Mouse (Mus musculus) heart, embryonic 10.5 days (tissue): ENCODE results near the gene Arl5a. TPM values are rescaled to one million over a fixed set of nuclear protein-coding genes. Genes with fewer than 3 reads are reported as not detected.

ENCODE experiments used
- DNase-seq: peaks from one replicate; pipeline ENCODE4 v3.0.0-alpha.2; 2017; ENCODE audit warnings: low spot score
- H3K27ac ChIP-seq: fragments of 300-500 bp; sonication (generic); 2 replicates; pipeline ENCODE4 v1.5.1; 2016; ENCODE audit warnings: mild to moderate bottlenecking
- H3K27me3 ChIP-seq: fragments of 300-500 bp; sonication (generic); 2 replicates; pipeline ENCODE4 v1.6.1; 2016; ENCODE audit warnings: mild to moderate bottlenecking; ENCODE audit not compliant: poor library complexity, insufficient read depth, severe bottlenecking
- H3K36me3 ChIP-seq: fragments of 300-500 bp; sonication (generic); 2 replicates; pipeline ENCODE4 v1.6.1; 2016; ENCODE audit warnings: mild to moderate bottlenecking, moderate library complexity
- H3K4me1 ChIP-seq: fragments of 300-500 bp; sonication (generic); 2 replicates; pipeline ENCODE4 v1.6.1; 2016; ENCODE audit warnings: mild to moderate bottlenecking
- H3K4me3 ChIP-seq: fragments of 300-500 bp; sonication (generic); 2 replicates; pipeline ENCODE4 v1.5.1; 2016; ENCODE audit warnings: mild to moderate bottlenecking, moderate library complexity
- H3K9me3 ChIP-seq: fragments of 300-500 bp; sonication (generic); 2 replicates; pipeline ENCODE4 v1.6.1; 2016; ENCODE audit warnings: mild to moderate bottlenecking, moderate library complexity
- WGBS: fragments of 180-500 bp; shearing (Covaris S2); methylation state at CpG from one replicate; pipeline ENCODE4 v1.1.7; 2016; 5-methylcytosine and 5-hydroxymethylcytosine counted together
- polyA plus RNA-seq: library from polyadenylated mRNA; unstranded; fragments of >200 nt; fragmentation: Nextera tagmentation; extraction: Ambion mirVana; gene quantifications from 2 replicates; pipeline ENCODE4 v1.2.1, GENCODE M21; 2016

The Arl5a gene
- polyA plus RNA-seq, 1 experiment from 2014 or later: 62.9 TPM

DNA sequence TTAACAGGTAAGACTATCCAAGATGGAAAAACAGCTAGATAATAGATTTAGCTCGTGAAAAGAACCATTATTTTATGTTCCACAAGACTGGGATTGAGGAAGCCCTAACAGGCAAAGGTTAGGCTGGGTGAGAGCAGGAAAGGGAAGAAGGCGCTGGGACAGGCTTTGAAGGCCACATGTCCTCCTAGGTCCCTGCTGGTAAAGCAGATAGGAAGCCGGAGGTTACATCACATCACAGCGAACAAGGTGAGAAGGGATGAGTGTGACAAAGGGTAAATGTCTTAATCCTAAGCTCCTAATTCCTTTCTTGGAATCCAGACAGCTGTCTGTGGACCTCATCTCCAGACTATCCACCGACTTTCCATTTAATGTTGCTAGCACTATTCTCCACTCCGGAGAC lies 5.4 kb downstream of the Arl5a start:
- Histone ChIP-seq H3K27ac (no peak overlapping the region), H3K9me3 (no peaks in the 10 kb centered on the region), H3K36me3 (peaks cover 25% of the 10 kb centered on the region), H3K4me3 (no peak overlapping the region), H3K4me1 (peaks cover 40% of the 10 kb centered on the region), H3K27me3 (no peaks in the 10 kb centered on the region)
- 61% methylated on average over 6 of the region's 6 CpGs for WGBS
- DNase-seq: no peak

DNA sequence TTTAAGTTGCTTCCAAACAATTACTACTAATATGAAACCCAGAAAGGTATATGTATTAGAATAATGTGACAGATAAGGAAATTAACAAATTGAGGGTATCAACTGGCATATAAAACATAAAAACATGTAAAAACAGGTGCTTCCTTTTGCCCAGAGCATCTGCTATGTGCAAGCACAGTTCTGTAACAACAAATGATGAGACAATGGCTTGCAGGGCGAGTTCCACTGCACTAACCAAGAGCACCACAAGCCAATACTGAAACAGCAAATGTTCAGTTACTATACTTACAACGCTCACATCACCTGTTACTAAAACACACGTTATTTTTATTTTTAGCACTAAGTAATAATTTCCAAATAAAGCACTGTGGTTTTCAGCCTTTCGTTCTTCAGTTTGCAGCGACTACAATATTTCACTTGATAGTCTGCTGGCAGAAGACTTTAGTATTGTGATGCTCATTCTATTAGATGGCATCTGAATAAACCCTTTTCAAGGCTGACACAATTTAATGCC lies 12.1 kb downstream of the Arl5a start:
- Histone ChIP-seq H3K4me3 (no peak overlapping the region), H3K4me1 (no peaks in the 10 kb centered on the region), H3K9me3 (peaks cover 21% of the 10 kb centered on the region), H3K27ac (no peak overlapping the region), H3K36me3 (peaks cover 86% of the 10 kb centered on the region), H3K27me3 (no peaks in the 10 kb centered on the region)
- no peak for DNase-seq
- WGBS: 96% methylated on average over 5 of the region's 5 CpGs

DNA sequence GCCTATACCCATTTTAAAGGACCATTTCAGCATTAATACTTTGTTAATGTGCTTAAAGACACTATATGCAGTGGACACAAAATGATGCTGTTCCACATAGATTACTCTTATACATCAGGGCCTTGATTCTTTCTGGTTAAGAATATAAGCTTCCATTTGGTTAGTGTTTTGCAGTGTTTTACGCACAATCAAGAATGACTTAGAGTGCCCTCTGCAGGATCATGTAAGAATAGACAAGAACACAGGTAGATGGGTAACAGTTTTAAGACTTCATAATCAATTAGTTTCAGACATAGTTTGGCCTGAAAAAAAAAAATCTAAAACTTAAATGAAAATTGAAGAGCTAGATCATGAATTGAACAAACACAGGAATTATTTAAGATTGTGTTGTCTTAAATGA lies 18.2 kb downstream of the Arl5a start:
- H3K4me3 ChIP-seq: no peak overlapping the region
- peaks cover 90% of the 10 kb centered on the region for H3K36me3 ChIP-seq
- no peak for DNase-seq
- no peaks in the 10 kb centered on the region for H3K27me3 ChIP-seq
- no peaks in the 10 kb centered on the region for H3K4me1 ChIP-seq
- 89% methylated on average over 1 of the region's 1 CpGs for WGBS
- peaks cover 21% of the 10 kb centered on the region for H3K9me3 ChIP-seq
- H3K27ac ChIP-seq: no peak overlapping the region

DNA sequence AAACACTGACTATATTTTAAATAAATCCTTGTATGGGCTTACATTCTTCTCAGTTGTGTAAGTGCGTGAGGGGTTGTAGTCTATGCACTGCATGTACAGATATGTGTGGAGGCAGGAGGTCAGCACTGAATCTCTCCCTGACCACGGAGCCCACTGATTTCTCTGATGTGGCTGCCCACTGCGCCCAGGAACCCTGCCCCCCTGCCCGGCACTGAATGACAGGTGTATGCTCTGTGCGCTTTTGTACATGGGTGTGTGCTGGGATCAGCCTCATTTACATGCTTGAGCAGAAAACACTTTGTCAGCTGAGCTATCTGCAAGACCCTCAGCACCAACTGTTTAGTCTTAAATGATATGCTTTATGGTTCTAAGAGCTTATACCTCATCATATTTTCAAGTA lies 19.5 kb downstream of the Arl5a start:
- no peak for DNase-seq
- peaks cover 10% of the 10 kb centered on the region for H3K9me3 ChIP-seq
- peaks cover 83% of the 10 kb centered on the region for H3K36me3 ChIP-seq
- H3K4me3 ChIP-seq: no peak overlapping the region
- no peaks in the 10 kb centered on the region for H3K4me1 ChIP-seq
- H3K27me3 ChIP-seq: no peaks in the 10 kb centered on the region
- WGBS: 96% methylated on average over 5 of the region's 5 CpGs
- no peak overlapping the region for H3K27ac ChIP-seq

GRCm38 (mm10) chr2:52394529-52394928 lies 30.2 kb downstream of the Arl5a start:
- Histone ChIP-seq H3K4me3 (no peak overlapping the region), H3K27ac (no peak overlapping the region), H3K27me3 (no peaks in the 10 kb centered on the region), H3K9me3 (no peaks in the 10 kb centered on the region), H3K36me3 (peaks cover 6% of the 10 kb centered on the region), H3K4me1 (no peaks in the 10 kb centered on the region)
- 85% methylated on average over 5 of the region's 5 CpGs for WGBS
- no peak for DNase-seq

DNA sequence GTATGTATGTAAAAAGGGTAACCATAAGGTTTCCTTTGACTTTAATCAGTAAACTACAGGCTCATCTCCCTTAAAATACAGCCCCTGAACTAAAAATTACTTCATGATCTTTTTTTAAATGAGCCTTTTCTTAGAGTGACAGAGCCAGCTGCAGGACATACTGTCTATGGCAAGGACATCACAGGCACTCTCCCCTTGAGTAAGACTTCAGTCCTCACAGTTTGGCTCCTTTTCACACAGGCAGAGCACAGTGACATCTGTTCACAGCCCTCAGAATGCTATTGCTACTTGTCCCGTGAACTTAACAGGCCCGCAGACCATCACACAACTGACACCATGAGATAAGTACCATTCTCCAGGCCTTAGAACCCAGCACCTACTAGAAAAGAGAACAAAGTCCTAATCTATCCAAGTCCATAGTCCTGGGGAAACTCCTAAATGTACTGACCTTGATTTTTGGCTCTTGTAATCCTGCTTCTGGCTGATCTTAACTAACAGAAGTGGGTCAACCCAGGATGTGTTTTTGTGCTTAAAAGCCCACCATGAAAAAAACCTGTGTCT lies 34.2 kb downstream of the Arl5a start:
- H3K4me1 ChIP-seq: peaks cover 8% of the 10 kb centered on the region
- DNase-seq: no peak
- WGBS: 48% methylated on average over 2 of the region's 2 CpGs

GRCm38 (mm10) chr2:52389975-52390374 lies 34.7 kb downstream of the Arl5a start:
- no peak overlapping the region for H3K27ac ChIP-seq
- no peak overlapping the region for H3K4me3 ChIP-seq
- H3K9me3 ChIP-seq: no peaks in the 10 kb centered on the region
- no peaks in the 10 kb centered on the region for H3K36me3 ChIP-seq
- WGBS: 74% methylated on average over 3 of the region's 3 CpGs
- H3K27me3 ChIP-seq: no peaks in the 10 kb centered on the region
- no peak for DNase-seq
- H3K4me1 ChIP-seq: peaks cover 8% of the 10 kb centered on the region

More for the DNA sequence above, 34.2 kb downstream of the Arl5a start:
- Histone ChIP-seq H3K36me3 (no peaks in the 10 kb centered on the region), H3K4me3 (no peak overlapping the region), H3K27ac (no peak overlapping the region), H3K9me3 (no peaks in the 10 kb centered on the region), H3K27me3 (no peaks in the 10 kb centered on the region)

GRCm38 (mm10) chr2:52386451-52386850 lies 38.2 kb downstream of the Arl5a start:
- H3K27ac ChIP-seq: peak overlapping the region; percentile 62; the same call in 1 of the 2 replicates
- 57% methylated on average over 6 of the region's 6 CpGs for WGBS
- peaks cover 8% of the 10 kb centered on the region for H3K4me1 ChIP-seq
- no peak overlapping the region for H3K4me3 ChIP-seq
- H3K36me3 ChIP-seq: no peaks in the 10 kb centered on the region
- H3K9me3 ChIP-seq: no peaks in the 10 kb centered on the region
- no peak for DNase-seq
- H3K27me3 ChIP-seq: no peaks in the 10 kb centered on the region

- Histone ChIP-seq H3K27ac (peak overlapping the region; percentile 62; the same call in 1 of the 2 replicates), H3K4me3 (0 out of 2 replicates have a peak overlapping the region, but pooled peaks have one; percentile 24), H3K9me3 (no peaks in the 10 kb centered on the region), H3K4me1 (peaks cover 8% of the 10 kb centered on the region), H3K36me3 (no peaks in the 10 kb centered on the region), H3K27me3 (no peaks in the 10 kb centered on the region)
- WGBS: 49% methylated on average over 7 of the region's 7 CpGs
- no peak for DNase-seq
Measured at GRCm38 (mm10) chr2:52386037-52386436, 38.7 kb downstream of the Arl5a start.

DNA sequence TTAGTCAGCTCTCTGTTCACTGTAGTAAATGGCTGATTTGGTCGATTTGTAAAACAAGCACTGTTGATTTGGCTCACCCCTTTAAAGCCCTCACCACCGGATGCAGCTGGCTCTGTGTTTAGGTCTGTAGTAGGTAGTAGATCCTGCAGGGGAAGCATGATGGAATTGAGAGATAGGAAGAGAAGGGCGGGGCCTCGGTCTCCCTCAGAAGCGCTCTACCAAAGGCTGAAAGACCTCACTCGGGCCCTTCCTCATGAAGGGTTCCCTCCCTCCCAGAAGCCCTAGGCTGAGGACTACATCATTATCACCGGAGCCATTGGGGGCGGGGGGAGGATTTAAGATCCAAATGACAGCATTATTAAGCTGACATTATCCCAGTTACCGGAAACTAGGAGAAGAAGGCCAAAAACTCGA lies 45.8 kb downstream of the Arl5a start:
- Histone ChIP-seq H3K9me3 (no peaks in the 10 kb centered on the region), H3K4me3 (peak overlapping the region; percentile 29; the same call in 1 of the 2 replicates), H3K27ac (no peak overlapping the region), H3K4me1 (0 out of 2 replicates have a peak, but pooled peaks cover 2% of the 10 kb centered on the region), H3K36me3 (no peaks in the 10 kb centered on the region), H3K27me3 (no peaks in the 10 kb centered on the region)
- 58% methylated on average over 10 of the region's 10 CpGs for WGBS
- no peak for DNase-seq

GRCm38 (mm10) chr2:52378448-52378804 lies 46.3 kb downstream of the Arl5a start, which contains the start of gene Neb:
Gene Neb (minus strand): TSS chr2:52378474.
- H3K4me1 ChIP-seq: 0 out of 2 replicates have a peak, but pooled peaks cover 2% of the 10 kb centered on the region
- WGBS: 45% methylated on average over 7 of the region's 7 CpGs
- DNase-seq: no peak
- H3K27me3 ChIP-seq: no peaks in the 10 kb centered on the region
- peak within 1 kb of the TSS; percentile 29 for H3K4me3 ChIP-seq
- no peaks in the 10 kb centered on the region for H3K36me3 ChIP-seq
- no peaks in the 10 kb centered on the region for H3K9me3 ChIP-seq
- no peak within 1 kb of the TSS for H3K27ac ChIP-seq

DNA sequence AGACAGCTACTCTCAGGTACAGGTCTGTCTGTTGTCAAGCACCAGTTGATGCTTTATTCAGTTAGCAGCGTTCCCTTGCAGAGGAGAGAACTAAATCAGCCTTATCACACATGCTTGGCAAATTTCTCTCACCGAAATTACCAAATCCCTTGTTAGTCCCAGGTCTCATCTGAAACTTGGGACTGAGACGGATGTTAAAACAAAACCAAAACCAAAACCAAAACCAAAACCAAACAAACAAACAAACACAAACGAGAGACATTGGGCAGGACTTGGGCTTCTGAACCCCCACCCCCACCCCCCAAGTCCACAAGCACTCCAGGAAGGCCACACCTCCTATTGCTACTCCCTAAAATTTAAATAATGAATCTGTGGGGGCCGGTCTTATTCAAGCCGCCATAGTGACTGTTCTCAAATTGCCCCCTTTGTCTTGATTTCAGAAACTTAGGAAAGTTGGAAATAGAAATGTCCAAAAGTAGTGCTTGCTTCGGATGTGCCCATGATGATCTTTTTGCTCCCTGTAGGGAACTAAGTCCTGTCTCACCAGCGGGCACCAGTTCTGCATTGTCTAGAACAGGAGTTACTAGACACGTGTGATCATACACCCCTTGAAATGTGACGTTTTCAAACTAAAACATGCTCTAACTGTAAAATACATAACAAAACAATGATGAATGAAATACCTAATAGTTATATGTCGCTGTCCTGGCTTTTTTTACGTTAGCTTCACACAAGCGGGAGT lies 46.8 kb downstream of the Arl5a start:
- no peak for DNase-seq
- Histone ChIP-seq H3K4me3 (peak overlapping the region; percentile 29), H3K27ac (no peak overlapping the region), H3K4me1 (0 out of 2 replicates have a peak, but pooled peaks cover 2% of the 10 kb centered on the region), H3K9me3 (no peaks in the 10 kb centered on the region), H3K36me3 (no peaks in the 10 kb centered on the region), H3K27me3 (no peaks in the 10 kb centered on the region)
- WGBS: 39% methylated on average over 13 of the region's 13 CpGs

- Histone ChIP-seq H3K4me1 (peaks cover 8% of the 10 kb centered on the region; the same call in 1 of the 2 replicates), H3K9me3 (no peaks in the 10 kb centered on the region), H3K27ac (no peak overlapping the region), H3K36me3 (no peaks in the 10 kb centered on the region), H3K27me3 (no peaks in the 10 kb centered on the region), H3K4me3 (no peak overlapping the region)
- 86% methylated on average over 6 of the region's 6 CpGs for WGBS
- no peak for DNase-seq
Measured at GRCm38 (mm10) chr2:52374706-52375105, 50.0 kb downstream of the Arl5a start.
